ENCODE assay signal across 10 mouse cellular contexts in the genomic region with DNA sequence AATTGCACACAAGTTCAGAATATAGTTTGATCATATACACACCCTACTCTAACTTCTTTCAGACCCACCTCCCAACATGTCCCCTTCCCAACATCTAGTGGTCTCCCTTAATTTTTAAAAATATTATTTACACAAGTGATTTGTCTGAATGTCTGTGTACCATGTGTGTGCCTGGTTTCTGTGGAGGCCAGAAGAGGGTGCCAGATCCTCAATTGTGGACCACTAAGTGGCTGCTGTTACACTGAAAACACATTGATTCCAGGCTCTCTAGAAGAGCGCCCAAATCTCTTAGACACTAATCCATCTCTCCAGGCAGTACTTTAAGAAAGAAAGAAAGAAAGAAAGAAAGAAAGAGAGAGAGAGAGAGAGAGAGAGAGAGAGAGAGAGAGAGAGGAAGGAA. TPM values are rescaled to one million over a fixed set of nuclear protein-coding genes. Genes with fewer than 3 reads are reported as not detected.
A peak's percentile ranks its signal among the peaks of the same experiment; 100 is the strongest.
DNase-seq lines count a peak whose midpoint lies in the region; ATAC-seq and TF ChIP-seq lines count a peak whose summit lies in the region.
"Had no signal": no experiment of that assay in that cellular context is flagged by ENCODE, and none has a peak within 500 bp of the region (broad histone marks: within the 10 kb centered on the region; RNA-seq: fewer than 3 reads in every experiment).

No protein-coding gene starts in this region.

- H3K27ac ChIP-seq in hindbrain, postnatal 0 days, result no peak overlapping the region
- no peak overlapping the region for H3K27ac ChIP-seq in hindbrain, embryonic 13.5 days
- no peak overlapping the region for H3K27ac ChIP-seq in bone marrow, adult 2 months (ENCODE audit: control insufficient read depth, insufficient read depth, low read depth, low read length, poor library complexity)

- H3K9me3 ChIP-seq in hindbrain, postnatal 0 days (ENCODE audit: low read length), result no peaks in the 10 kb centered on the region
- no peaks in the 10 kb centered on the region for H3K9me3 ChIP-seq in hindbrain, embryonic 13.5 days

- WGBS in hindbrain, postnatal 0 days, result 70% methylated on average over 1 of the region's 1 CpGs
- WGBS in hindbrain, embryonic 13.5 days, result 47% methylated on average over 1 of the region's 1 CpGs
- 44% methylated on average over 1 of the region's 1 CpGs for WGBS in bone marrow, adult 2 months

- TF ChIP-seq CTCF in hindbrain, postnatal 0 days (IDR thresholded peaks at IDR 0.05; ENCODE audit: low read depth), result peak; percentile 62
- peak; percentile 54; the same call in 1 of the 2 replicates for TF ChIP-seq CTCF in bone marrow, adult 2 months (IDR thresholded peaks at IDR 0.05; ENCODE audit: control insufficient read depth, insufficient read depth, low read length)

- peak; percentile 47 for DNase-seq in hindbrain, postnatal 0 days (ENCODE audit: low spot score)
- DNase-seq in right cerebral cortex, postnatal 10 days (ENCODE audit: low spot score in 2 of 2), result peak; percentile 22 to 34
- no peak for DNase-seq in right cerebral cortex, postnatal 25 days
- peak; percentile 36 for DNase-seq in thymus, postnatal 14 days
- no peak for DNase-seq in spleen, postnatal 4 days (ENCODE audit: low spot score in 2 of 2)
- no peak for DNase-seq in cerebellum, adult 9-10 months
- DNase-seq: lung, postnatal 36 days had no signal

- H3K36me3 ChIP-seq in hindbrain, postnatal 0 days (ENCODE audit: insufficient read depth, low read length), result no peaks in the 10 kb centered on the region
- H3K36me3 ChIP-seq in hindbrain, embryonic 13.5 days, result no peaks in the 10 kb centered on the region

- H3K4me2 ChIP-seq in hindbrain, postnatal 0 days (ENCODE audit: low read depth, low read length), result no peak overlapping the region
- no peak overlapping the region for H3K4me2 ChIP-seq in hindbrain, embryonic 13.5 days

- H3K9ac ChIP-seq in hindbrain, postnatal 0 days (replicated peaks; ENCODE audit: low read length), result no peak overlapping the region
- H3K9ac ChIP-seq in hindbrain, embryonic 13.5 days, result no peak overlapping the region

- TF ChIP-seq POLR2A in bone marrow, adult 2 months (IDR thresholded peaks at IDR 0.05; ENCODE audit: borderline replicate concordance, control insufficient read depth, low read depth, low read length), result no peak

- H3K27me3 ChIP-seq in hindbrain, postnatal 0 days (ENCODE audit: insufficient read depth, low read length), result no peaks in the 10 kb centered on the region
- no peaks in the 10 kb centered on the region for H3K27me3 ChIP-seq in hindbrain, embryonic 13.5 days

- no peak for ATAC-seq in hindbrain, postnatal 0 days
- ATAC-seq in hindbrain, embryonic 13.5 days (ENCODE audit: low FRiP score), result no peak
- ATAC-seq: activated CD4-positive, CD25-positive, alpha-beta regulatory T cell, adult 4 months had no signal

- H3K4me1 ChIP-seq in hindbrain, postnatal 0 days (ENCODE audit: insufficient read depth, low read length), result no peaks in the 10 kb centered on the region
- H3K4me1 ChIP-seq in hindbrain, embryonic 13.5 days (replicated peaks), result no peaks in the 10 kb centered on the region
- no peaks in the 10 kb centered on the region for H3K4me1 ChIP-seq in bone marrow, adult 2 months (ENCODE audit: control insufficient read depth, insufficient read depth, low read length)

- H3K4me3 ChIP-seq in hindbrain, postnatal 0 days (ENCODE audit: low read length), result no peak overlapping the region
- H3K4me3 ChIP-seq in hindbrain, embryonic 13.5 days, result no peak overlapping the region
- no peak overlapping the region for H3K4me3 ChIP-seq in bone marrow, adult 2 months (replicated peaks; ENCODE audit: control insufficient read depth, low read depth, low read length)

RNA-seq across cellular contexts. Expression of a gene that starts 8.9 kb away (rescaled TPM):
- total RNA-seq in hindbrain, postnatal 0 days (2014; rRNA removed), result 17.9 and 22.1 TPM in 2 replicates
- 7.0 and 7.8 TPM in 2 replicates for polyA plus RNA-seq in hindbrain, postnatal 0 days (2015; fragmentation: Nextera tagmentation; extraction: Ambion mirVana)
- polyA plus RNA-seq in hindbrain, embryonic 13.5 days (2015; fragmentation: Nextera tagmentation; extraction: Ambion mirVana), result 14.4 and 15.8 TPM in 2 replicates
- 7.7 and 10.7 TPM in 2 replicates for polyA plus RNA-seq in bone marrow, adult 2 months (2011; ENCODE audit: insufficient read depth, insufficient read length, low replicate concordance, missing spikeins)

Comparison
In these comparisons a context has a peak if more than half of its experiments do, and no peak if none do; other contexts are left out.
1. DNase-seq: peak in hindbrain, postnatal 0 days (single experiment), right cerebral cortex, postnatal 10 days (2 of 2) and thymus, postnatal 14 days (single experiment); none in right cerebral cortex, postnatal 25 days (single experiment), spleen, postnatal 4 days (0 of 2) and cerebellum, adult 9-10 months (single experiment).